Mouse (Mus musculus) CD4-positive, CD25-positive, alpha-beta regulatory T cell (primary cell): Measurements from ENCODE around the gene Ifi207. TPM values are rescaled to one million over a fixed set of nuclear protein-coding genes. Genes with fewer than 3 reads are reported as not detected.

Source experiments
- polyA plus RNA-seq: library from polyadenylated mRNA; unstranded; fragments of 100-300 nt; shearing (Covaris generic); gene quantifications from one replicate; pipeline ENCODE4 v1.2.1, GENCODE M21; 2017

Gene Ifi207
- polyA plus RNA-seq, result 0.14 TPM

DNA sequence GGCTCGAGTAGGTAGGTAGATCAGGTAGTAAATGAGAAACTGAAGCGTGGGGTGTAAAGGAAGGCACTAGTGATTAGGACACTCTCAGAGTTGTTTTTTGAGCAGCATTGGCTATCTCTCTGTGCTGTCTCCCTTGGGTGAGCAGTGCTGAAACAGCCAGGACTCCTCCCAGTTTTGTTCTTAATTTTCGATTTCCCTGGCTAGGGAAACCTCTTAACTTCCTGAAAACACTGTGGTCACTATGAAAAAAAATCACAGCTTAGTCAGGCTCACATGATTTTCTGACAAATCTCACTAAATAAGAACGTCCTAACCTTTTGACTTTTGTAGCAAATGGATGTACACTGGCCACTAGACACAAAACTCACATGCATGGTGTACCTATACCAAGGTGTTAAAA is at the start of gene Ifi207:
Gene Ifi207, minus strand, starts transcription at position 92 of the 400 bp plus-strand sequence.

DNA sequence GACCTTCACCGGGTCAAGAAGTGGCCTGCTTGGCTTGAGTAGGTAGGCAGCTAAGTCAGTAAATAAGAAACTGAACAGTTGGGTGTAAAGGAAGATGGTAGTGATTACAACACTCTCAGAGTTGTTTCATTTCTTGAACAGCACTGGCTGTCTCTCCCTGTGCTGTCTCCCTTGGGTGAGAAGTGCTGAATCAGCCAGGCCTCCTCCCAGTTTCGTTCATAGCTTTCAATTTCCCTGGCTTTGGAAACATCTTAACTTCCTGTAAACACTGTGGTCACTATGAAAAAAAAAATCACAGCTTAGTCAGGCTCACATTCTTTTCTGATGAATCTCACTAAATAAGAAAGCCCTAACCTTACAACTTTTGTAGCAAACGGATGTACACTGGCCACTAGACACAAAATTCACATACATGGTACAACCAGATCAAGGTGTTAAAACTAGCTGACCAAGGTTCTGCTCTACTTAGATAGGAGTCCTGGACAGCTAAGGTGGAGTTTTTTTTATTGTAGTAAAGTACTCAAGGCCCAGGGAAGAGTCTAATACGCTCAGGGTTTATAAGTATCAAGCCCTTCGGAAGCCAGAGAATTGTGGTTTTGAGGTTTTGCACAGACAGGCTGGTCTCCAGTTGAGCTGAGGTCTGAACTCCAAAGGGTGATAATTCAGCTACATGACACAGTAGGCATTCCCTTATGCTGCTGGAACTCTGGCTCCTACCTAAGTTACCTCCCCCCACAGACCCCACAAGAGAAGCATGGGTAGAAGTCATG is 25.5 kb upstream of the Ifi207 start, which contains the start of gene Ifi204:
Gene Ifi204, minus strand, starts transcription at position 96 of the 770 bp plus-strand sequence.

DNA sequence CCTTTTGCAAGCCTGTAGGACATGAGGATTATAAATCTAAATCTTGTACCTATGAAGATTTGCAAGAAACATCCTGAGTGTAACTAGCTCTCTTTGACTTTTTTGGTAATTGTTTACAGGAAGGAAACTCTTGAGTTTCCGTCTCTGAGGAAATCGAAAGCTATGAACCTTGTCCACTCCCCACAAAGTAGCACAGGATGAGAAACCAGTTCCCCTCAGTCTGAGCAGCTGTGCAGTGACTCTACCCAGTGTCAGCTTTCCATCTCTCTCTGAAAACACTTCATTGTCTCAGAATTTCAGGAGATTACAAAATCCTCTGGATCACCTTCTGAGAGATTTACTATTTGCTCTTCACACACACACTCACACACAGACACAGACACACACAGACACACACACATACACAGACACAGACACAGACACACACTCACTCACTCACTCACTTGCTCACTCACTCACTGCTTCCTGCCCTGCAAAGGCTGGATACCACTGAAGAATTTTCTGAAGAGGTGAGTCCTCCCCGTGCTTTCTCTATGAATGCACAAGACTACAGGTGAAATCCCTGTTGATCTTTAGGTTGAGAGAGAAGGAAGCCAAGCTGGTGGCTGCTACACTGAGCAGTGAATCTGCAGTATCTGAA is 68.0 kb downstream of the Ifi207 start, which contains the start of gene Ifi208:
Gene Ifi208, plus strand, starts transcription at position 218 of the 640 bp plus-strand sequence.

Other genes with a start within 250 kb of the Ifi207 start
- gene Ifi214, start 205.8 kb downstream of the Ifi207 start, polyA plus RNA-seq, result 39.2 TPM
- 107 TPM for gene Ifi213, start 142.5 kb downstream of the Ifi207 start, polyA plus RNA-seq
- 210 TPM for gene Ifi209, start 110.8 kb downstream of the Ifi207 start, polyA plus RNA-seq
- gene Ifi208, start 68.1 kb downstream of the Ifi207 start, polyA plus RNA-seq, result 116 TPM
- gene Ifi204, start 25.2 kb upstream of the Ifi207 start, polyA plus RNA-seq, result 0.50 TPM
- gene Ifi211, start 171.3 kb upstream of the Ifi207 start, polyA plus RNA-seq, result 1.0 TPM
- gene Mndal, start 200.7 kb upstream of the Ifi207 start, polyA plus RNA-seq, result 503 TPM
- gene Ifi203, start 200.9 kb upstream of the Ifi207 start, polyA plus RNA-seq, result 381 TPM
- not detected for gene Ifi202b, start 241.0 kb upstream of the Ifi207 start, polyA plus RNA-seq